Mouse (Mus musculus): ENCODE results near the gene Cdh4.

DNA sequence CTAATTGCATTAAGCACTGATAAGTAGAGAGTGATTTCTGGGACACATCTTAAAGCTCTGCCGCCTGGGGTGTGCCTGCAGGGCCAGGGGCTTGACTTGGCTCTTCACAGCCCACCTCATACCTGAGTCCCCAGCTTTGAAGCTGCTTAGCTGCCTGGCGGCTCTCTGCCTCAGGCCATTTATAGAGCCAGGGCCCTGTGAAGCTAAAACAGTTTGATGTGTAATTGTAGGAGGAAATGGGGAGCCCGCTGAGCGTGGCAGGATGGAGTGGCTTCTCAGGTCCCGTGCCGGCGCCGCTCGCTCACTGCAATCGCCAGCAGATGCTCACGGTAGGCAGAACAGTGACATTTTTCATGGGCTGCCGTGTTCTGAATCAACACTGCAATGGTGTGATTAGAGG is 123.4 kb downstream of the Cdh4 start:
- TF ChIP-seq CTCF (conservative IDR thresholded peaks at IDR 0.05; ENCODE audit: low read length) = no peak
- TF ChIP-seq NANOG (IDR thresholded peaks at IDR 0.05; ENCODE audit: borderline replicate concordance, low read length) = no peak

Data from E14TG2a.4 (cell line).